Mouse (Mus musculus) liver, postnatal 0 days (tissue): ENCODE measurements around the gene Arl3. TPM values are rescaled to one million over a fixed set of nuclear protein-coding genes. Genes with fewer than 3 reads are reported as not detected.

Experiments
- ATAC-seq: fragments of 200-750 bp; cut with Nextera tagmentation; 2 replicates; pipeline ENCODE4 v1.8.0; 2017; ENCODE audit warnings: mild to moderate bottlenecking, moderate library complexity
- DNase-seq: peaks from one replicate; pipeline ENCODE4 v3.0.0-alpha.2; 2016
- H3K27ac ChIP-seq: fragments of 300-500 bp; sonication (generic); 2 replicates; pipeline ENCODE4 v1.5.1; 2014; ENCODE audit warnings: antibody characterized with exemption, moderate library complexity, mild to moderate bottlenecking, low read depth
- H3K27me3 ChIP-seq: fragments of 300-500 bp; sonication (generic); 2 replicates; pipeline ENCODE4 v1.6.1; 2014; ENCODE audit warnings: low read length, control low read depth, mixed read lengths; ENCODE audit not compliant: insufficient read depth
- H3K36me3 ChIP-seq: fragments of 300-500 bp; sonication (generic); replicated peaks from 2 replicates; pipeline ENCODE4 v1.6.1; 2014; ENCODE audit warnings: mild to moderate bottlenecking, control low read depth, low read length, moderate library complexity, mixed read lengths; ENCODE audit not compliant: insufficient read depth
- H3K4me1 ChIP-seq: fragments of 300-500 bp; sonication (generic); 2 replicates; pipeline ENCODE4 v1.6.1; 2014; ENCODE audit warnings: antibody characterized with exemption, mild to moderate bottlenecking, control low read depth; ENCODE audit not compliant: insufficient read depth
- H3K4me2 ChIP-seq: fragments of 300-500 bp; sonication (generic); 2 replicates; pipeline ENCODE4 v1.6.1; 2014; ENCODE audit warnings: low read depth, mild to moderate bottlenecking, low read length, moderate library complexity, mixed read lengths
- H3K4me3 ChIP-seq: fragments of 300-500 bp; sonication (generic); 2 replicates; pipeline ENCODE4 v1.5.1; 2014; ENCODE audit warnings: low read depth, low read length
- H3K9ac ChIP-seq: fragments of 300-500 bp; sonication (generic); replicated peaks from 2 replicates; pipeline ENCODE4 v1.6.1; 2014; ENCODE audit warnings: mild to moderate bottlenecking, moderate library complexity
- H3K9me3 ChIP-seq: fragments of 300-500 bp; sonication (generic); 2 replicates; pipeline ENCODE4 v1.6.1; 2016; ENCODE audit warnings: mild to moderate bottlenecking, control low read depth, low read length, mixed read lengths
- CTCF ChIP-seq: sonication (generic); IDR thresholded peaks from 2 replicates; pipeline ENCODE4 v1.5.1; 2016; ENCODE audit warnings: antibody characterized with exemption, low read depth
- EP300 ChIP-seq: IDR thresholded peaks from 2 replicates; pipeline ENCODE4 v1.6.1; 2016; ENCODE audit warnings: antibody characterized with exemption, low read depth, mild to moderate bottlenecking
- WGBS: fragments of 180-500 bp; shearing (Covaris S2); extraction: QIAGEN DNeasy Blood & Tissue Kit; methylation state at CpG from one replicate; pipeline ENCODE4 v1.1.7; 2014; ENCODE audit not compliant: insufficient replicate concordance; 5-methylcytosine and 5-hydroxymethylcytosine counted together
- polyA plus RNA-seq: library from polyadenylated mRNA; unstranded; fragments of >200 nt; fragmentation: Nextera tagmentation; extraction: Ambion mirVana; gene quantifications from 2 replicates; pipeline ENCODE4 v1.2.1, GENCODE M21; 2015

Gene Arl3
- polyA plus RNA-seq, 1 experiment from 2014 or later = 17.0 TPM

DNA sequence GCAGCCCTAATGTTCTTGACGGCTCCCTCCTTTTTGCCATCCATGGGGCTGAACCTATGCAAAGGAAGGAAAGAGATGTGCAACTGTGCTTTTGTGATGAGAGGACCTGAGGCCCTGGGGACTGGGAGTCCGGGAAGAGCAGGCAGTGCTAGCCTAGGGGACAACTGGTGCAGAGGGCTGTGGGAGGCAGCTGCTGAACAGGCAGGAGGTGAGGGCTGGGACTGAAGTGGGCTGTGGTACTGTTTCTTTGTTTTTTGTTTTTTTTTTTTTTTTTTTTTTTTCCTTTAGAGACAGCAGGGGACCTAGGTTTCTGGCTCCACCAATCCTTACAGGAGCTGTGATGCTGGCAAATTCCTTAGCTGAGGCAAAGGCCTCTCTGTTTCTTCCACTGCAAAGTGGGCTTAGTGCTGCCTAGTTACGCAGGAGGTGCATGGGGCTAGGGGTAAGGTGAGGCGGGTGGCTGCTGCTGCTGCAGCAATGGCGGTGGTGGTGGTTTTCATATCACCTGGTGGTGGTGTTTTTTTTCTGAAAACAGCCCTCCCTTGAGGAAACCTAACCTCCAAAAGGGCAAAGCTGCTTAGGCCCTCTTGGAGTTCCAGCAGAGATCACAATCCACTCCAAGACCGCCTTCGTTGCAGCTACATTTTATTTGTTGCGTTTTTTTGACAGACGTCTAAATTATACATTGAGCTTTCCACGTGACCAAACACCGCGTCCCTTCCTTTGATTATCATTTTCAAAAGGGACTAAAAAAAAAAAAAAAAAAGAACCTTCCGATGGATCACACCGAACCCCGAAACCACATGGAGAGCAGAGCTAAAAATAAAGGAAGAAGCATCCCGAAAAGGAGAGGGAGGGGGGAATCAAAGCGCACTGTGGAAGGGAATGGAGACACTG, 45.1 kb downstream of the Arl3 start:
- H3K9me3 ChIP-seq = no peaks in the 10 kb centered on the region
- peaks cover 66% of the 10 kb centered on the region for H3K4me1 ChIP-seq
- ATAC-seq (no peak), DNase-seq (no peak)
- no peak overlapping the region; the same call in 1 of the 2 replicates for H3K9ac ChIP-seq
- TF ChIP-seq EP300 = no peak
- no peak for TF ChIP-seq CTCF
- WGBS = 37% methylated on average over 17 of the region's 17 CpGs
- H3K36me3 ChIP-seq = no peaks in the 10 kb centered on the region
- H3K27me3 ChIP-seq = peaks cover 6% of the 10 kb centered on the region; the same call in 1 of the 2 replicates
- H3K4me3 ChIP-seq = peak overlapping the region; percentile 36
- peak overlapping the region; percentile 73 for H3K4me2 ChIP-seq
- no peak overlapping the region for H3K27ac ChIP-seq

DNA sequence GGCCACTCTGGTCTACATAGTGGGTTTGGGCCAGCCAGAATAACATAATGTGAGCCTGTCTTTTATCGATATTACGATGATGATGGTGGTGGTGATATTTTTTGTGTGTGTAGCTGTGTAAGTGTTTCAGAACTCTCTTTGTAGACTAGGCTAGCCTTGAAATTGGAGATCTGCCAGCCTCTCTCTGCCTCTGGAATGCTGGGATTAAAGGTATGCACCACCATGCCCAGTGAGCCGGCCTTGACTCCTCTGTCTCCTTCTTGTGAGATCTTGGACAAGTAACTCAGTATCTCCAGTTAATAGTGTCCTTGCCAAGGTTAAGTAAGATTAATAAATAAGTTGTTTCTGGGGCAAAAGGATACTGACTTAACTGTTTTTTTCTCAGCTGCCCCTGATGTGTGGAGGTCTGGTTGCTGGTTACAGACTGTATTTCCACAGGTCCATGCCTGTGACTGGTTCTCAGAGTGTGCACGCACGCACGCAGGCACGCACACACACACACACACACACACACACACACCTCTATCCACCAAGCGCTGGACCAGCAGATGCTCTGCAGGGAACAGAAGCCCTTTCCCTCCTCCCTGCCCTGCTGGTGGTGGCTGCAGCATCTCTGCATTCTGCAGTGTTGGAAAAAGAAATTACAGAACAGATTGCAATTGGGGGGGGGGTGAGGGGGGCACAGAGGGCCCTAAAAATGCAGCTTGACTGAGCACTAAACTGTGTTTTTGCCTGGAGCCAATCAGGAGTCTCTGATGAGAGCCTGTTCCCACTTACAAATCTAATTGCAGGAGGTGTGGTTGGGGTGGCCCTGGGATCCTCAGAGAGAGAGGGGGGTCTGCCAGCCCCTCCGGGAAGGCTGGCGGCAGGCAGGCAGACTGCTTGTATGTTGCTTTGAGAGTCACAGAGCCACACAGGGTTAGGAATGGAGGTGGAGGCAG, 47.0 kb downstream of the Arl3 start:
- Histone ChIP-seq H3K4me2 (no peak overlapping the region), H3K27me3 (peaks cover 6% of the 10 kb centered on the region; the same call in 1 of the 2 replicates), H3K36me3 (no peaks in the 10 kb centered on the region), H3K9me3 (no peaks in the 10 kb centered on the region), H3K9ac (no peak overlapping the region), H3K27ac (no peak overlapping the region), H3K4me3 (no peak overlapping the region), H3K4me1 (peaks cover 49% of the 10 kb centered on the region)
- ATAC-seq (no peak), DNase-seq (no peak)
- 79% methylated on average over 10 of the region's 10 CpGs for WGBS
- TF ChIP-seq EP300 = no peak
- TF ChIP-seq CTCF = no peak

DNA sequence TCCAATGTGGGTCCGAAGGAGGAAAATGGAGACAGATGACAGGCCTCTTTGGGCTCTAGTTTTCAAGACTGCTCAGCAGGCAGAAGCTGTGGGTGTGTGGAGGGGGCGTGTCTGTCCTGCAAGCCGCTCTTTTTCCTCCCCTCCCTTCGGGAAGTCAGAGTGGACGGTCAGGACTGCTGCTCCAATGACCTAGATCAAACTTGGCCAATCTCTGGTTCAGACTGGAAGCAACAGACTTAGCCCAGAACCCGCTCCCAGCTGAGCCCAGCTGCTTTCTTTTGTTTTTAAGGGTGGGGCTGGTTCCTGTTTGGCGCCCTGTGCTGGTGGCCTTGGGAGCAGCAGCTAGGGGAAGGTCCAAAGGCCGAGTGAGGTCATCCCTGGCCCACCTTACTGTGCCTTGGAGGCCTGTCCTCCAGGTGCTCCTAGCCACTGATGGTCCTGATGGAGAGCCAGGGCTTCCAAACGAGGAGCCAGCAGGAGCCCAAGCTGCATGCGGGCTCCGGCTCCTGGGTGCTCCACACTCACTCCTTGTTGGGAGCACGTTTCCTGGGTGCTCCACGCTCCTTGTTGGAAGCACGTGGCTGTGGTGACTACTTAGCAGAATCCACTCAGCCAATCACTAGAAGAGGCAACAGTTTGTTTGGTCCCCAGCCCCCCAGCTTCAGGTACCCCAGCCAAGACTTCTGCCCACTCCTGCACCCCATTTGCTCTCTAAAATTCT, 48.2 kb downstream of the Arl3 start:
- ATAC-seq (peak; percentile 53), DNase-seq (peak; percentile 57)
- Histone ChIP-seq H3K4me2 (peak overlapping the region; percentile 22), H3K4me1 (peaks cover 40% of the 10 kb centered on the region), H3K9me3 (no peaks in the 10 kb centered on the region), H3K36me3 (no peaks in the 10 kb centered on the region), H3K4me3 (0 out of 2 replicates have a peak overlapping the region, but pooled peaks have one; percentile 3), H3K27ac (no peak overlapping the region), H3K9ac (0 out of 2 replicates have a peak overlapping the region, but pooled peaks have one; percentile 2), H3K27me3 (peaks cover 6% of the 10 kb centered on the region; the same call in 1 of the 2 replicates)
- WGBS = 26% methylated on average over 14 of the region's 14 CpGs
- no peak for TF ChIP-seq EP300
- peak; percentile 44 for TF ChIP-seq CTCF

DNA sequence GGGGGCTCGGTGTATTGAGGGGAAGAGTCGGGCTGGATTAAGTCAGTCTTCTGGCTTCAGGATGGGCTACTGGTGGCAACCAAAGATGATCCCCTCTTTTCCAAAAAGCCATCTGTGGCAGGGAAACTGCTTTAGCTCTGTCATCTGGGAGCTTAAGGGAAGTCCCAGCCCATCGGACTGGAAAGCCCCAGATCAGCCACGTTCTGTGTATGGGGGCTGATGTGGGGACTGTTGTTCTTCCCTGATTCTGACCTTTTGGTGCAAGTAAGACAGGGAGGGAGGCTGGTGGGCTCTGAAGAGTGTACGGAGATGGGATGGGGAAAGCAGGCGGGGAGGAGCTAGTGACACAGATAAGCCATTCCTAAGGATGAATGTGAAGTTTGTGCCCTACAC, 48.9 kb downstream of the Arl3 start:
- no peak for ATAC-seq

DNA sequence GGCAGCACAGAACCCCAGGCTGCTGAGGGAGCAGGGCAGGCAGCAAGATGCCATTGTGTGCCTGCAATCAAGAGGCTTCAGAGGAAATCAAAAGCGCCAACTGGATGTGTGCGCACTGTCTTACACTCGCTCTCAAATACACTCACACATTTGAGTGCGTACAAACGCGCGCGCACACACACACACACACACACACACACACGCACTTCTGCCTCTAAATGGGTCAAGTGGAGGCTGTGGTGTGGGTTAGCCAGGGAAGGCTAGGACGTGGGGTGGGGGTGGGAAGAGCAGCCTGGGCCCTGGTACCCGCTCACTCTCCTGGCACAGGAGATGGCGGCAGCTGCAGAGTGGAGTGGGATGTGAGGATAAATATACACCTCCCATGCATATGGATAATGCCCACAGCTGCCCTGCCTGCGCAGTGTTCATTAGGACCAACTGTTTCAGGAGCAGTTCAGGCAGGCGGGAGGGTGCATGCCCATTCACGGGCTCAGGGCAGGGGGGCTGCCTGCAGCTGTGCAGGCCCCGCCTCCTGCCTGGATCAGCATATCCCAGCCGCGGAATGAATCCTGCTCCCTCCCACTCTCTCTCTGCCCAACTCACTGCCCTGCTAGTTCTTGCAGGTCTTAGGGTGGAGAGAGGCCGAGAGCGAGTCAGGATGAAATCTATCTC, 49.4 kb downstream of the Arl3 start:
- no peak overlapping the region for H3K9ac ChIP-seq
- TF ChIP-seq CTCF (no peak), EP300 (no peak)
- DNase-seq (no peak), ATAC-seq (no peak)
- peak overlapping the region; percentile 37; the same call in 1 of the 2 replicates for H3K27ac ChIP-seq
- H3K4me3 ChIP-seq = no peak overlapping the region
- no peaks in the 10 kb centered on the region for H3K9me3 ChIP-seq
- 15% methylated on average over 20 of the region's 20 CpGs for whole genome bisulfite sequencing
- peak overlapping the region; percentile 39 for H3K4me2 ChIP-seq
- H3K36me3 ChIP-seq = no peaks in the 10 kb centered on the region
- H3K4me1 ChIP-seq = peaks cover 36% of the 10 kb centered on the region
- H3K27me3 ChIP-seq = peaks cover 6% of the 10 kb centered on the region; the same call in 1 of the 2 replicates

More for the DNA sequence above, 48.9 kb downstream of the Arl3 start:
- 18% methylated on average over 6 of the region's 6 CpGs for WGBS
- 0 out of 2 replicates have a peak overlapping the region, but pooled peaks have one; percentile 2 for H3K9ac ChIP-seq
- peaks cover 6% of the 10 kb centered on the region; the same call in 1 of the 2 replicates for H3K27me3 ChIP-seq
- H3K4me3 ChIP-seq = no peak overlapping the region
- H3K9me3 ChIP-seq = no peaks in the 10 kb centered on the region
- peak overlapping the region; percentile 39 for H3K4me2 ChIP-seq
- no peaks in the 10 kb centered on the region for H3K36me3 ChIP-seq
- DNase-seq = no peak
- TF ChIP-seq CTCF = no peak
- no peak for TF ChIP-seq EP300
- H3K27ac ChIP-seq = peak overlapping the region; percentile 42; the same call in 1 of the 2 replicates
- peaks cover 36% of the 10 kb centered on the region for H3K4me1 ChIP-seq
